Mouse (Mus musculus): ENCODE results near the gene Nolc1.

- no peak for TF ChIP-seq NRF1 (IDR thresholded peaks at IDR 0.05; ENCODE audit: low read depth, low read length)
- TF ChIP-seq CTCF (conservative IDR thresholded peaks at IDR 0.05 in 1 of 2, IDR thresholded peaks at IDR 0.05 in 1 of 2; ENCODE audit: low read depth in 2 of 2, low read length in 2 of 2), result peak in 1 of 2 experiments; percentile 70; a peak in 3 of 4 replicates
- TF ChIP-seq TCF12 (IDR thresholded peaks at IDR 0.05; ENCODE audit: low read depth, low read length), result no peak
- TF ChIP-seq MYC (IDR thresholded peaks at IDR 0.05; ENCODE audit: low read depth, low read length), result no peak; the same call in 1 of the 2 replicates
Measured at GRCm38 (mm10) chr19:46055752-46056387, 19.8 kb upstream of the Nolc1 start.

All from CH12.LX (cell line).